Mouse (Mus musculus) thymus, postnatal 4 days (tissue): ENCODE data around the gene Yars.

Experiments
- DNase-seq: peaks from one replicate; pipeline ENCODE4 v3.0.0; 2021

Yars gene

GRCm38 (mm10) chr4:129188803-129189541 is 588 bp upstream of the Yars start:
- DNase-seq: peak; percentile 75

- peak; percentile 35 for DNase-seq
Observed at GRCm38 (mm10) chr4:129190538-129190937, 978 bp downstream of the Yars start.

GRCm38 (mm10) chr4:129191691-129192090 is 2.1 kb downstream of the Yars start:
- DNase-seq: no peak

GRCm38 (mm10) chr4:129194280-129194679 is 4.7 kb downstream of the Yars start:
- no peak for DNase-seq

GRCm38 (mm10) chr4:129197514-129197913 is 8.0 kb downstream of the Yars start:
- no peak for DNase-seq

- DNase-seq: no peak
Observed at GRCm38 (mm10) chr4:129204655-129205054, 15.1 kb downstream of the Yars start.

- no peak for DNase-seq
Observed at GRCm38 (mm10) chr4:129206792-129207191, 17.2 kb downstream of the Yars start.

GRCm38 (mm10) chr4:129209504-129209903 is 19.9 kb downstream of the Yars start:
- DNase-seq: no peak

- no peak for DNase-seq
Observed at GRCm38 (mm10) chr4:129211461-129211860, 21.9 kb downstream of the Yars start.

- peak; percentile 58 for DNase-seq
Observed at GRCm38 (mm10) chr4:129212486-129212885, 22.9 kb downstream of the Yars start.

GRCm38 (mm10) chr4:129218569-129219175 is 29.1 kb downstream of the Yars start:
- DNase-seq: no peak

- no peak for DNase-seq
Observed at GRCm38 (mm10) chr4:129219198-129219597, 29.6 kb downstream of the Yars start.

GRCm38 (mm10) chr4:129220376-129221089 is 31.0 kb downstream of the Yars start:
- no peak for DNase-seq

- DNase-seq: no peak
Observed at GRCm38 (mm10) chr4:129221097-129222010, 31.8 kb downstream of the Yars start.

GRCm38 (mm10) chr4:129222019-129222925 is 32.7 kb downstream of the Yars start:
- no peak for DNase-seq

GRCm38 (mm10) chr4:129223421-129224281 is 34.1 kb downstream of the Yars start:
- no peak for DNase-seq

GRCm38 (mm10) chr4:129225315-129225714 is 35.8 kb downstream of the Yars start:
- no peak for DNase-seq

GRCm38 (mm10) chr4:129226441-129226963 is 36.9 kb downstream of the Yars start:
- DNase-seq: no peak

- DNase-seq: no peak
Observed at GRCm38 (mm10) chr4:129227170-129227984, 37.8 kb downstream of the Yars start.

- no peak for DNase-seq
Observed at GRCm38 (mm10) chr4:129227985-129228381, 38.4 kb downstream of the Yars start.
